Mouse (Mus musculus): ENCODE measurements at regions not wholly inside any gene's neighbourhood (a gene's known extent, or its start where the extent isn't known, plus 50 kb on each side); places are given as distances from the start of the nearest gene placed in this dataset.

GRCm38 (mm10) chr1:184289733-184290416, 255.8 kb upstream of the 1700056E22Rik start:
- Histone ChIP-seq H3K4me3 (ENCODE audit: low read depth, low read length) (no peak overlapping the region), H3K9me3 (replicated peaks; ENCODE audit: control insufficient read depth, insufficient read depth, low read length, poor library complexity, severe bottlenecking) (no peaks in the 10 kb centered on the region), H3K36me3 (ENCODE audit: control insufficient read depth, insufficient read depth, low read length, poor library complexity, severe bottlenecking) (no peaks in the 10 kb centered on the region), H3K9ac (ENCODE audit: low read depth, poor library complexity, severe bottlenecking) (no peak overlapping the region), H3K27me3 (ENCODE audit: control insufficient read depth, insufficient read depth, low read length, poor library complexity, severe bottlenecking) (no peaks in the 10 kb centered on the region), H3K4me1 (ENCODE audit: control insufficient read depth, insufficient read depth, low read length) (no peaks in the 10 kb centered on the region), H3K27ac (ENCODE audit: insufficient read depth, low read length) (no peak overlapping the region)
- TF ChIP-seq EP300 (IDR thresholded peaks at IDR 0.05; ENCODE audit: insufficient read depth, low read depth, low read length) (no peak), POLR2A (IDR thresholded peaks at IDR 0.05; ENCODE audit: insufficient read depth, low read length) (no peak), CTCF (IDR thresholded peaks at IDR 0.05; ENCODE audit: low read depth, low read length) (no peak)

GRCm38 (mm10) chr1:184281768-184282167, 247.7 kb upstream of the 1700056E22Rik start:
- Histone ChIP-seq H3K36me3 (ENCODE audit: control insufficient read depth, insufficient read depth, low read length, poor library complexity, severe bottlenecking) (no peaks in the 10 kb centered on the region), H3K9ac (ENCODE audit: low read depth, poor library complexity, severe bottlenecking) (no peak overlapping the region), H3K27ac (ENCODE audit: insufficient read depth, low read length) (no peak overlapping the region), H3K27me3 (ENCODE audit: control insufficient read depth, insufficient read depth, low read length, poor library complexity, severe bottlenecking) (no peaks in the 10 kb centered on the region), H3K4me1 (ENCODE audit: control insufficient read depth, insufficient read depth, low read length) (no peaks in the 10 kb centered on the region), H3K9me3 (replicated peaks; ENCODE audit: control insufficient read depth, insufficient read depth, low read length, poor library complexity, severe bottlenecking) (no peaks in the 10 kb centered on the region), H3K4me3 (ENCODE audit: low read depth, low read length) (no peak overlapping the region)
- TF ChIP-seq POLR2A (IDR thresholded peaks at IDR 0.05; ENCODE audit: insufficient read depth, low read length) (no peak), EP300 (IDR thresholded peaks at IDR 0.05; ENCODE audit: insufficient read depth, low read depth, low read length) (no peak), CTCF (IDR thresholded peaks at IDR 0.05; ENCODE audit: low read depth, low read length) (no peak)

GRCm38 (mm10) chr1:184279263-184279662, 245.2 kb upstream of the 1700056E22Rik start:
- H3K9me3 ChIP-seq (replicated peaks; ENCODE audit: control insufficient read depth, insufficient read depth, low read length, poor library complexity, severe bottlenecking): no peaks in the 10 kb centered on the region
- H3K4me1 ChIP-seq (ENCODE audit: control insufficient read depth, insufficient read depth, low read length): no peaks in the 10 kb centered on the region
- H3K9ac ChIP-seq (ENCODE audit: low read depth, poor library complexity, severe bottlenecking): no peak overlapping the region
- H3K4me3 ChIP-seq (ENCODE audit: low read depth, low read length): no peak overlapping the region
- H3K27me3 ChIP-seq (ENCODE audit: control insufficient read depth, insufficient read depth, low read length, poor library complexity, severe bottlenecking): no peaks in the 10 kb centered on the region
- no peaks in the 10 kb centered on the region for H3K36me3 ChIP-seq (ENCODE audit: control insufficient read depth, insufficient read depth, low read length, poor library complexity, severe bottlenecking)
- TF ChIP-seq CTCF (IDR thresholded peaks at IDR 0.05; ENCODE audit: low read depth, low read length): no peak
- H3K27ac ChIP-seq (ENCODE audit: insufficient read depth, low read length): no peak overlapping the region

GRCm38 (mm10) chr1:184277001-184277400, 242.9 kb upstream of the 1700056E22Rik start:
- no peaks in the 10 kb centered on the region for H3K36me3 ChIP-seq (ENCODE audit: control insufficient read depth, insufficient read depth, low read length, poor library complexity, severe bottlenecking)
- no peak overlapping the region for H3K9ac ChIP-seq (ENCODE audit: low read depth, poor library complexity, severe bottlenecking)
- H3K4me3 ChIP-seq (ENCODE audit: low read depth, low read length): no peak overlapping the region
- peaks cover 2% of the 10 kb centered on the region; the same call in 1 of the 2 replicates for H3K27me3 ChIP-seq (ENCODE audit: control insufficient read depth, insufficient read depth, low read length, poor library complexity, severe bottlenecking)
- no peak for TF ChIP-seq EP300 (IDR thresholded peaks at IDR 0.05; ENCODE audit: insufficient read depth, low read depth, low read length)
- no peak for TF ChIP-seq CTCF (IDR thresholded peaks at IDR 0.05; ENCODE audit: low read depth, low read length)
- no peak for TF ChIP-seq POLR2A (IDR thresholded peaks at IDR 0.05; ENCODE audit: insufficient read depth, low read length)
- no peaks in the 10 kb centered on the region for H3K4me1 ChIP-seq (ENCODE audit: control insufficient read depth, insufficient read depth, low read length)
- no peak overlapping the region for H3K27ac ChIP-seq (ENCODE audit: insufficient read depth, low read length)
- H3K9me3 ChIP-seq (replicated peaks; ENCODE audit: control insufficient read depth, insufficient read depth, low read length, poor library complexity, severe bottlenecking): no peaks in the 10 kb centered on the region

GRCm38 (mm10) chr1:184275877-184276276, 241.8 kb upstream of the 1700056E22Rik start:
- TF ChIP-seq CTCF (IDR thresholded peaks at IDR 0.05; ENCODE audit: low read depth, low read length): no peak
- no peak for TF ChIP-seq POLR2A (IDR thresholded peaks at IDR 0.05; ENCODE audit: insufficient read depth, low read length)
- TF ChIP-seq EP300 (IDR thresholded peaks at IDR 0.05; ENCODE audit: insufficient read depth, low read depth, low read length): no peak

GRCm38 (mm10) chr1:184275396-184275795, 241.3 kb upstream of the 1700056E22Rik start:
- H3K9me3 ChIP-seq (replicated peaks; ENCODE audit: control insufficient read depth, insufficient read depth, low read length, poor library complexity, severe bottlenecking): no peaks in the 10 kb centered on the region
- no peak overlapping the region for H3K27ac ChIP-seq (ENCODE audit: insufficient read depth, low read length)
- peaks cover 2% of the 10 kb centered on the region; the same call in 1 of the 2 replicates for H3K27me3 ChIP-seq (ENCODE audit: control insufficient read depth, insufficient read depth, low read length, poor library complexity, severe bottlenecking)
- no peaks in the 10 kb centered on the region for H3K36me3 ChIP-seq (ENCODE audit: control insufficient read depth, insufficient read depth, low read length, poor library complexity, severe bottlenecking)
- H3K4me1 ChIP-seq (ENCODE audit: control insufficient read depth, insufficient read depth, low read length): no peaks in the 10 kb centered on the region
- no peak overlapping the region for H3K9ac ChIP-seq (ENCODE audit: low read depth, poor library complexity, severe bottlenecking)
- TF ChIP-seq EP300 (IDR thresholded peaks at IDR 0.05; ENCODE audit: insufficient read depth, low read depth, low read length) (no peak), POLR2A (IDR thresholded peaks at IDR 0.05; ENCODE audit: insufficient read depth, low read length) (no peak), CTCF (IDR thresholded peaks at IDR 0.05; ENCODE audit: low read depth, low read length) (no peak)
- no peak overlapping the region for H3K4me3 ChIP-seq (ENCODE audit: low read depth, low read length)

More at GRCm38 (mm10) chr1:184275877-184276276, 241.8 kb upstream of the 1700056E22Rik start:
- Histone ChIP-seq H3K9me3 (replicated peaks; ENCODE audit: control insufficient read depth, insufficient read depth, low read length, poor library complexity, severe bottlenecking) (no peaks in the 10 kb centered on the region), H3K36me3 (ENCODE audit: control insufficient read depth, insufficient read depth, low read length, poor library complexity, severe bottlenecking) (no peaks in the 10 kb centered on the region), H3K4me1 (ENCODE audit: control insufficient read depth, insufficient read depth, low read length) (no peaks in the 10 kb centered on the region), H3K9ac (ENCODE audit: low read depth, poor library complexity, severe bottlenecking) (no peak overlapping the region), H3K27me3 (ENCODE audit: control insufficient read depth, insufficient read depth, low read length, poor library complexity, severe bottlenecking) (peaks cover 2% of the 10 kb centered on the region; the same call in 1 of the 2 replicates), H3K27ac (ENCODE audit: insufficient read depth, low read length) (no peak overlapping the region), H3K4me3 (ENCODE audit: low read depth, low read length) (no peak overlapping the region)

Data from ES-Bruce4 (cell line).